Mouse (Mus musculus) CH12.LX (cell line): ENCODE results near the gene Cox16. TPM values are rescaled to one million over a fixed set of nuclear protein-coding genes. Genes with fewer than 3 reads are reported as not detected.

Experiments used
- DNase-seq: peaks from one replicate; pipeline ENCODE4 v3.0.0-alpha.2; 2013; ENCODE audit errors: extremely low read depth
- H3K27ac ChIP-seq: 2 replicates; pipeline ENCODE4 v1.5.1; 2012; ENCODE audit warnings: low read depth, mild to moderate bottlenecking, control low read depth, moderate library complexity; ENCODE audit not compliant: insufficient read depth
- H3K27me3 ChIP-seq: replicated peaks from 2 replicates; pipeline ENCODE3; 2012; ENCODE audit warnings: inconsistent platforms
- H3K36me3 ChIP-seq, 2 experiments: replicated peaks in 1 of 2; 2 replicates each; pipeline versions ENCODE3 to v1.6.1; 2012; ENCODE audit warnings: inconsistent platforms in 1 of 2, low read length in 1 of 2, mild to moderate bottlenecking in 1 of 2, mixed read lengths in 1 of 2, moderate library complexity in 1 of 2; ENCODE audit not compliant: control insufficient read depth in 1 of 2, insufficient read depth in 1 of 2
- H3K4me1 ChIP-seq, 2 experiments: 2 replicates each; pipeline ENCODE4 v1.6.1; 2012; ENCODE audit warnings: inconsistent platforms in 1 of 2, moderate library complexity in 1 of 2; ENCODE audit not compliant: insufficient read depth in 2 of 2, control insufficient read depth in 1 of 2
- H3K4me2 ChIP-seq: 2 replicates; pipeline ENCODE4 v1.6.1; 2012; ENCODE audit warnings: low read depth, mild to moderate bottlenecking, control low read depth; ENCODE audit not compliant: poor library complexity, insufficient read depth, severe bottlenecking
- H3K4me3 ChIP-seq, 3 experiments: fragments of 150-350 bp in 1 of 3; sonication (generic) in 1 of 3; replicated peaks in 1 of 3; 2 replicates each; pipeline versions ENCODE3 to v1.5.1; 2011 to 2012; ENCODE audit warnings: low read depth in 2 of 3, low read length in 2 of 3, mild to moderate bottlenecking in 2 of 3, moderate library complexity in 2 of 3, control low read depth in 1 of 3, improper control_type of control experiment in 1 of 3, inconsistent platforms in 1 of 3, mixed read lengths in 1 of 3; ENCODE audit not compliant: poor library complexity in 1 of 3
- H3K79me2 ChIP-seq: replicated peaks from 2 replicates; pipeline ENCODE4 v1.6.1; 2012; ENCODE audit warnings: mild to moderate bottlenecking, moderate library complexity; ENCODE audit not compliant: control insufficient read depth, poor library complexity, insufficient read depth, severe bottlenecking; ENCODE audit errors: extremely low read depth
- H3K9ac ChIP-seq: 2 replicates; pipeline ENCODE4 v1.6.1; 2012; ENCODE audit warnings: low read depth, mild to moderate bottlenecking, control low read depth, moderate library complexity; ENCODE audit not compliant: insufficient read depth
- H3K9me3 ChIP-seq: replicated peaks from 2 replicates; pipeline ENCODE3; 2012; ENCODE audit warnings: low read length, inconsistent platforms, mixed read lengths
- BHLHE40 ChIP-seq: IDR thresholded peaks from 2 replicates; pipeline ENCODE4 v1.6.1; 2011; ENCODE audit warnings: mild to moderate bottlenecking, low read depth, low read length, improper control_type of control experiment
- CHD2 ChIP-seq: IDR thresholded peaks from 2 replicates; pipeline ENCODE4 v1.6.1; 2011; ENCODE audit warnings: low read length, improper control_type of control experiment
- E2F4 ChIP-seq: IDR thresholded peaks from 2 replicates; pipeline ENCODE4 v1.6.1; 2011; ENCODE audit warnings: low read depth, low read length, improper control_type of control experiment; ENCODE audit not compliant: insufficient replicate concordance
- ELF1 ChIP-seq: IDR thresholded peaks from 2 replicates; pipeline ENCODE4 v1.6.1; 2014; ENCODE audit warnings: low read depth, mild to moderate bottlenecking, inconsistent platforms, low read length, improper control_type of control experiment
- EP300 ChIP-seq: IDR thresholded peaks from 2 replicates; pipeline ENCODE4 v1.6.1; 2011; ENCODE audit warnings: low read length, improper control_type of control experiment
- ETS1 ChIP-seq: conservative IDR thresholded peaks from 2 replicates; pipeline ENCODE4 v1.6.1; 2012; ENCODE audit warnings: low read depth, mild to moderate bottlenecking, inconsistent platforms, low read length, improper control_type of control experiment, moderate library complexity
- JUND ChIP-seq: conservative IDR thresholded peaks from 2 replicates; pipeline ENCODE4 v1.6.1; 2011; ENCODE audit warnings: low read depth, low read length, improper control_type of control experiment
- MEF2A ChIP-seq: IDR thresholded peaks from 2 replicates; pipeline ENCODE4 v1.6.1; 2014; ENCODE audit warnings: low read depth, mild to moderate bottlenecking, inconsistent platforms, low read length, improper control_type of control experiment, borderline replicate concordance
- MXI1 ChIP-seq: IDR thresholded peaks from 2 replicates; pipeline ENCODE4 v1.6.1; 2011; ENCODE audit warnings: mild to moderate bottlenecking, low read depth, low read length, improper control_type of control experiment
- NRF1 ChIP-seq: IDR thresholded peaks from 2 replicates; pipeline ENCODE4 v1.6.1; 2014; ENCODE audit warnings: low read depth, mild to moderate bottlenecking, inconsistent platforms, low read length, improper control_type of control experiment, moderate library complexity
- POLR2A ChIP-seq: IDR thresholded peaks from 2 replicates; pipeline ENCODE4 v1.6.1; 2011; ENCODE audit warnings: low read depth, mild to moderate bottlenecking, improper control_type of control experiment, low read length
- POLR2AphosphoS2 ChIP-seq: IDR thresholded peaks from 2 replicates; pipeline ENCODE4 v1.6.1; 2011; ENCODE audit warnings: low read depth, low read length, improper control_type of control experiment
- RAD21 ChIP-seq: IDR thresholded peaks from 2 replicates; pipeline ENCODE4 v1.6.1; 2011; ENCODE audit warnings: low read depth, mild to moderate bottlenecking, low read length, improper control_type of control experiment, moderate library complexity
- RCOR1 ChIP-seq: conservative IDR thresholded peaks from 2 replicates; pipeline ENCODE4 v1.6.1; 2012; ENCODE audit warnings: low read depth, mild to moderate bottlenecking, inconsistent platforms, low read length, improper control_type of control experiment
- SIN3A ChIP-seq: IDR thresholded peaks from 2 replicates; pipeline ENCODE4 v1.6.1; 2012; ENCODE audit warnings: low read length, improper control_type of control experiment, inconsistent platforms
- SMC3 ChIP-seq: IDR thresholded peaks from 2 replicates; pipeline ENCODE4 v1.6.1; 2011; ENCODE audit warnings: low read depth, low read length, improper control_type of control experiment
- TCF12 ChIP-seq: IDR thresholded peaks from 2 replicates; pipeline ENCODE4 v1.6.1; 2014; ENCODE audit warnings: low read depth, mild to moderate bottlenecking, inconsistent platforms, low read length, improper control_type of control experiment
- UBTF ChIP-seq: IDR thresholded peaks from 2 replicates; pipeline ENCODE4 v1.6.1; 2012; ENCODE audit warnings: low read depth, mild to moderate bottlenecking, inconsistent platforms, low read length, improper control_type of control experiment, moderate library complexity
- USF1 ChIP-seq: IDR thresholded peaks from 2 replicates; pipeline ENCODE4 v1.6.1; 2014; ENCODE audit warnings: low read depth, mild to moderate bottlenecking, inconsistent platforms, low read length, improper control_type of control experiment
- USF2 ChIP-seq: conservative IDR thresholded peaks from 2 replicates; pipeline ENCODE4 v1.6.1; 2011; ENCODE audit warnings: low read depth, low read length, improper control_type of control experiment
- ZC3H11A ChIP-seq: IDR thresholded peaks from 2 replicates; pipeline ENCODE4 v1.6.1; 2012; ENCODE audit warnings: low read depth, mild to moderate bottlenecking, inconsistent platforms, low read length, improper control_type of control experiment
- ZNF384 ChIP-seq: IDR thresholded peaks from 2 replicates; pipeline ENCODE4 v1.6.1; 2012; ENCODE audit warnings: low read depth, low read length, improper control_type of control experiment, inconsistent platforms
- dilution Hi-C: fragments of 300-500 bp; cut with MboI; formaldehyde crosslinking; loops from 2 replicates; pipeline ENCODE4 v1.14.3; 2020; ENCODE audit warnings: low sequenced_read_pairs; ENCODE audit not compliant: extremely low pct_unique_long_range_greater_than_20kb, extremely low pct_ligation_motif_present
- in situ Hi-C: fragments of 300-500 bp; cut with MboI; formaldehyde crosslinking; loops from 3 replicates; pipeline ENCODE4 v1.14.3; 2019; ENCODE audit warnings: low sequenced_read_pairs, low pct_ligation_motif_present, low pct_unique_long_range_greater_than_20kb, mixed read lengths
- polyA plus RNA-seq: library from polyadenylated mRNA; unstranded; fragments of >175 nt; gene quantifications from 2 replicates; pipeline ENCODE4 v1.2.1, GENCODE M21; 2012; ENCODE audit warnings: low read depth; ENCODE audit not compliant: insufficient read length
- total RNA-seq, 2 experiments: library from RNA; depleted of rRNA; stranded (reverse); fragments of 300-350 nt in 1 of 2; fragments of >200 nt in 1 of 2; gene quantifications; 2 replicates each; pipeline ENCODE4 v1.2.3; 2012 to 2014

Gene Cox16
- total and polyA plus RNA-seq, 3 experiments = 118 to 321 (median 124) TPM

DNA sequence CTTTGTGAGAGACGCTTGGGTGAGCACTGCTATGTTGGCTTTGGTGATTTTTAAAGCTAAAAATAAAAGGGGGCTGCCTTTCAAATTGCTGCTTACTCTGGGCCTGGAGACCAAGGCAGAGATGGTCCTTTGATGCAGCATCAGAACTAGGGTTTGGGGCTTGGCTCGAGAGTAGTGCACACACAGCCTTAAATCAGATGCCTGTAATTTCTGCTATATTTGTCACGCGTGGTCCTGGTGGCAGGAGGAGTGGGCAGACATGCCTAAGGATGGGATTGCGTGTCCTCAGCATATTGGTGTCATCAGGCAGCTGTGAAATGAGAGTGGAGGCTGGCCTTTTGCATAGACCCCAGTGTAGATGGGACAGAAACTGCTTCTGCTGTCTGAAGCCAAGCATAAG lies 151.1 kb downstream of the Cox16 start:
- Histone ChIP-seq H3K27ac (no peak overlapping the region), H3K9me3 (no peaks in the 10 kb centered on the region), H3K4me2 (no peak overlapping the region), H3K27me3 (no peaks in the 10 kb centered on the region), H3K9ac (no peak overlapping the region), H3K4me3 (no peak overlapping the region), H3K4me1 (no peaks in the 10 kb centered on the region), H3K79me2 (no peaks in the 10 kb centered on the region), H3K36me3 (no peaks in the 10 kb centered on the region)
- dilution Hi-C loops (no loop called here), in situ Hi-C loops (no loop called here)
- TF ChIP-seq TCF12 = no peak
- TF ChIP-seq ELF1 = no peak
- no peak for TF ChIP-seq ZNF384
- no peak for TF ChIP-seq POLR2AphosphoS2
- TF ChIP-seq E2F4 = no peak
- no peak for TF ChIP-seq USF2
- no peak for TF ChIP-seq MEF2A
- no peak for TF ChIP-seq EP300
- TF ChIP-seq JUND = no peak
- no peak for TF ChIP-seq POLR2A
- TF ChIP-seq SIN3A = no peak
- TF ChIP-seq RAD21 = no peak
- TF ChIP-seq MXI1 = no peak
- no peak for TF ChIP-seq RCOR1
- TF ChIP-seq UBTF = no peak
- TF ChIP-seq NRF1 = no peak
- no peak for TF ChIP-seq USF1
- no peak for TF ChIP-seq CHD2
- no peak for DNase-seq

GRCm38 (mm10) chr12:81332875-81333421 lies 152.0 kb downstream of the Cox16 start, which contains the start of gene Slc8a3:
TSS of gene Slc8a3 (minus strand) at chr12:81333180.
- H3K4me3 ChIP-seq = no peak within 1 kb of the TSS
- dilution Hi-C loops = no loop called here

More at GRCm38 (mm10) chr12:81332875-81333421, 152.0 kb downstream of the Cox16 start, which contains the start of gene Slc8a3:
- Histone ChIP-seq H3K27me3 (no peaks in the 10 kb centered on the region), H3K4me2 (no peak within 1 kb of the TSS), H3K27ac (no peak within 1 kb of the TSS), H3K4me1 (no peaks in the 10 kb centered on the region), H3K79me2 (no peaks in the 10 kb centered on the region)
- no peak for DNase-seq
- TF ChIP-seq ETS1 = no peak
- no peak for TF ChIP-seq SMC3
- TF ChIP-seq RCOR1 = no peak
- no peak for TF ChIP-seq E2F4
- no peak for TF ChIP-seq BHLHE40
- TF ChIP-seq MXI1 = no peak
- TF ChIP-seq ZC3H11A = no peak
- no peak for TF ChIP-seq RAD21
- TF ChIP-seq, all 38 proteins: peak for 0
- in situ Hi-C loops = no loop called here
- Histone ChIP-seq H3K9me3 (no peaks in the 10 kb centered on the region), H3K9ac (no peak within 1 kb of the TSS), H3K36me3 (no peaks in the 10 kb centered on the region)
